Mouse (Mus musculus) midbrain, postnatal 0 days (tissue): ENCODE data around the gene Ccl20. TPM values are rescaled to one million over a fixed set of nuclear protein-coding genes. Genes with fewer than 3 reads are reported as not detected.

ENCODE experiments used
- ATAC-seq: fragments of 200-750 bp; cut with Nextera tagmentation; 2 replicates; pipeline ENCODE4 v1.8.0; 2017; ENCODE audit warnings: moderate number of reproducible peaks, mild to moderate bottlenecking, moderate TSS enrichment, moderate library complexity; ENCODE audit not compliant: low FRiP score
- DNase-seq: peaks from one replicate; pipeline ENCODE4 v3.0.0-alpha.2; 2015; ENCODE audit warnings: low spot score
- H3K27ac ChIP-seq: fragments of 300-500 bp; sonication (generic); 2 replicates; pipeline ENCODE4 v1.5.1; 2014; ENCODE audit warnings: low read depth, mild to moderate bottlenecking, low read length, mixed read lengths
- H3K27me3 ChIP-seq: fragments of 300-500 bp; sonication (generic); 2 replicates; pipeline ENCODE4 v1.6.1; 2014; ENCODE audit warnings: low read length, control low read depth, mixed read lengths; ENCODE audit not compliant: insufficient read depth
- H3K36me3 ChIP-seq: fragments of 300-500 bp; sonication (generic); 2 replicates; pipeline ENCODE4 v1.6.1; 2014; ENCODE audit warnings: low read length, control low read depth, mixed read lengths; ENCODE audit not compliant: insufficient read depth
- H3K4me1 ChIP-seq: fragments of 300-500 bp; sonication (generic); 2 replicates; pipeline ENCODE4 v1.6.1; 2014; ENCODE audit warnings: mild to moderate bottlenecking, control low read depth, antibody characterized with exemption, low read length, mixed read lengths; ENCODE audit not compliant: insufficient read depth
- H3K4me2 ChIP-seq: fragments of 300-500 bp; sonication (generic); 2 replicates; pipeline ENCODE4 v1.6.1; 2014; ENCODE audit warnings: low read depth, mild to moderate bottlenecking, low read length, mixed read lengths; ENCODE audit not compliant: poor library complexity, severe bottlenecking
- H3K4me3 ChIP-seq: fragments of 300-500 bp; sonication (generic); 2 replicates; pipeline ENCODE4 v1.5.1; 2014; ENCODE audit warnings: low read depth, mild to moderate bottlenecking, low read length, moderate library complexity
- H3K9ac ChIP-seq: fragments of 300-500 bp; sonication (generic); replicated peaks from 2 replicates; pipeline ENCODE4 v1.6.1; 2014; ENCODE audit warnings: mild to moderate bottlenecking, low read length, moderate library complexity, mixed read lengths; ENCODE audit not compliant: poor library complexity, severe bottlenecking
- H3K9me3 ChIP-seq: fragments of 300-500 bp; sonication (generic); 2 replicates; pipeline ENCODE4 v1.6.1; 2016; ENCODE audit warnings: low read length, control low read depth
- CTCF ChIP-seq: IDR thresholded peaks from 2 replicates; pipeline ENCODE4 v1.5.1; 2016; ENCODE audit warnings: antibody characterized with exemption, mild to moderate bottlenecking
- WGBS: fragments of 180-500 bp; shearing (Covaris S2); extraction: QIAGEN DNeasy Blood & Tissue Kit; methylation state at CpG from one replicate; pipeline ENCODE4 v1.1.7; 2014; 5-methylcytosine and 5-hydroxymethylcytosine counted together
- polyA plus RNA-seq: library from polyadenylated mRNA; unstranded; fragments of >200 nt; fragmentation: Nextera tagmentation; extraction: Ambion mirVana; gene quantifications from 2 replicates; pipeline ENCODE4 v1.2.1, GENCODE M21; 2015
- total RNA-seq: library from RNA; depleted of rRNA; stranded (reverse); fragments of >200 nt; gene quantifications from 2 replicates; pipeline ENCODE4 v1.2.3, GENCODE M21; 2014

Gene Ccl20
- total and polyA plus RNA-seq, 2 experiments from 2014 or later: not detected

DNA sequence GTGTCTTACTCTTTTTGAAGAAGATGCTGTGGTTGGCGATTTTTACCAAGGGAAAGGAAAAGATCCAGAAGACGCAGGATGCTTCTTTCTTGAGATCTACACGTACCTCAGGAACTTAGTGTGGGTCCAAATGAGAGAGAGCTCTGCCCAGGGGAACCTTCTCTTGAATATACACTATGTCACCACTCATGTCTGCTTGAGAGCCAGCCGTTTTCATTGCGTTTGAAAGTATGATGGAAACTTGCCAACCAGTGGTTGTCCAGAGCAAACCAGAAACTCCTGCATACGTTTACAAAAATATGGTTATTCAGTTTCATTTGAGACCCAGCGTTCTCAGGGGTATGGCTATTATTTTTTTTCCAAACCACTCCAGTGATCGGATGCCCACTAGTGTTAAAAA lies 24.9 kb downstream of the Ccl20 start:
- TF ChIP-seq CTCF: no peak
- ATAC-seq: no peak
- 84% methylated on average over 8 of the region's 8 CpGs for WGBS
- H3K4me2 ChIP-seq: no peak overlapping the region
- H3K27me3 ChIP-seq: no peaks in the 10 kb centered on the region
- no peaks in the 10 kb centered on the region for H3K9me3 ChIP-seq
- no peak overlapping the region for H3K9ac ChIP-seq
- H3K36me3 ChIP-seq: no peaks in the 10 kb centered on the region
- DNase-seq: no peak
- H3K4me1 ChIP-seq: no peaks in the 10 kb centered on the region
- no peak overlapping the region for H3K27ac ChIP-seq
- no peak overlapping the region for H3K4me3 ChIP-seq

DNA sequence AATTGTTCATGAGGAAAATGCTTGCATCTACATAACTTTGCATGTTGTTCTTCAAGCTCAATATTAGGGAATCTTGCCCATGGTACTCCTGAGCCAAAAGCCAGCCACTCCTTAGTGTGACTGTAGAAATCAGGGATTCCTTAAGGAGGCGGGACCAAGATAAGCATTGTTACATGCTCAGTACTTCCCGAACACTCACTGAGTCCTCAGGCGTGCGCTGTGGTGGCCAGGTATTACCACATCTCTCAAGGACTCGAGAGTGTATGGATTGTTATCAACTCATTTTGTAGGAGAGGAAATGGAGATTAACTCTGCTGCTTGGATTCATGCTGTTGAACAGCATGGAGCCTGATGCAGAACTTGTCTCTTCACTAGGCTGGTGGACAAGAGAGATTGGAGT lies 25.5 kb downstream of the Ccl20 start:
- no peak overlapping the region for H3K4me2 ChIP-seq
- H3K4me1 ChIP-seq: no peaks in the 10 kb centered on the region
- ATAC-seq (no peak), DNase-seq (no peak)
- no peaks in the 10 kb centered on the region for H3K9me3 ChIP-seq
- WGBS: 83% methylated on average over 5 of the region's 5 CpGs
- H3K36me3 ChIP-seq: no peaks in the 10 kb centered on the region
- no peak overlapping the region for H3K27ac ChIP-seq
- no peaks in the 10 kb centered on the region for H3K27me3 ChIP-seq
- no peak overlapping the region for H3K9ac ChIP-seq
- H3K4me3 ChIP-seq: no peak overlapping the region
- no peak for TF ChIP-seq CTCF

DNA sequence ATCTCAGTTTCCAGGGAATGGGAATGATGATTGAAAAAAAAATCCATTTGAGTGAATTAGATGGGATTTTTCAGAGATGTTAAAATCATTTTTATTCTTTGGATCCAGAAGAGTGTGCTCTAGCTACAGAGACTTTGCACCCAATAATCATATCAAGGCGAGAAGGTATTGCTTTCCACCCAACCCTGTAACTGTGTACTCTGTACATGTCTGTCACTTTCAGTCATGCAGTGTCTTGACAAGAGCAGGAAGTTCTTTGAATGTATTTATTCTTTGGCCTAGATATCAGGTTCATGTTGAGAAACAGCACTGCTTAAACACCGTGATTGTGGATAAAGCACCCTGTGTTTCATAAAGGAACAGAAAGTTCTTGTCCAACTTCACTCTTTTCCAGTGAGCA lies 30.0 kb downstream of the Ccl20 start:
- WGBS: 89% methylated on average over 2 of the region's 2 CpGs
- no peak for TF ChIP-seq CTCF
- no peaks in the 10 kb centered on the region for H3K9me3 ChIP-seq
- H3K9ac ChIP-seq: no peak overlapping the region
- no peaks in the 10 kb centered on the region for H3K27me3 ChIP-seq
- DNase-seq (no peak), ATAC-seq (no peak)
- no peaks in the 10 kb centered on the region for H3K4me1 ChIP-seq
- no peak overlapping the region for H3K27ac ChIP-seq
- no peak overlapping the region for H3K4me2 ChIP-seq
- no peaks in the 10 kb centered on the region for H3K36me3 ChIP-seq
- no peak overlapping the region for H3K4me3 ChIP-seq

DNA sequence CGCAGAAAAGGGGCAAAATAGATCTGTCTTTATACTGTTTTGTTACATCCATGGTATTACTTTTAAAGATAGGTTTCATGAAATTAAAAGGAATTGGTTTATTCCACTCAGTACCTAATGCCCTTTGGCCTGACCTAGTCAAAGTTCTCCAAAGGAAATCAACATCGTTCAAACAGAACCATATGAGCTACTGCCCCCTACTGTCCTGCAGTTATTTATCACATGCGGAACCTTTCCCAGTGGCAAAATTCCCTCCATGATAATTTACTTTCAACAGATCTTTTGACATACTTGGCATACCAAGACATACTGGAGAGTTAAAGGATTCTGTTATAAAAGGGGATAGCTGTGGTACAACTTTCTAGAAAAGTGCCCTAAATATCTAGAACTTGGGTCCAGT lies 33.7 kb downstream of the Ccl20 start:
- no peak overlapping the region for H3K4me2 ChIP-seq
- H3K36me3 ChIP-seq: no peaks in the 10 kb centered on the region
- H3K9me3 ChIP-seq: no peaks in the 10 kb centered on the region
- H3K27ac ChIP-seq: no peak overlapping the region
- no peaks in the 10 kb centered on the region for H3K4me1 ChIP-seq
- no peak for ATAC-seq
- TF ChIP-seq CTCF: no peak
- no peak overlapping the region for H3K4me3 ChIP-seq
- no peak overlapping the region for H3K9ac ChIP-seq
- no peak for DNase-seq
- no peaks in the 10 kb centered on the region for H3K27me3 ChIP-seq
- 82% methylated on average over 3 of the region's 3 CpGs for WGBS

DNA sequence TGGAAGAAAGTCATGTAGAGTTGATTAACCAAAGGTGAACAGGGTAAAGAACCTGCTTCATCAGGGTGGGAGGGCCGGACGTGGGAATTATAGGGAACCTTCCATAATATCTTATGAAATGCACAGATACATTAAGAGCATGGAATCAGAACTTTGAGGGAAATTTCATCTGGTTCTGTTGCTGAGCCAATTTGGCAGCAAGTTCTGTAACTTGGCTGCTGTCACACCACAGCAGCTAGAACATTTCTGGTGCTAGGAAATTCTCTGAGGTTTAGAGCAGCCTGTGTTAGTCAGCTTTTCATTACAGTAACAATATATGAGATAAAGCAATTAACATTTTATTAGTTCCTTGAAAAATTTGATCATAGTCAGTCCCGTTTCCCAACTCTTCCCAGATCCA lies 36.4 kb downstream of the Ccl20 start:
- no peak for TF ChIP-seq CTCF
- H3K36me3 ChIP-seq: no peaks in the 10 kb centered on the region
- H3K4me1 ChIP-seq: no peaks in the 10 kb centered on the region
- H3K4me3 ChIP-seq: no peak overlapping the region
- no peaks in the 10 kb centered on the region for H3K9me3 ChIP-seq
- no peaks in the 10 kb centered on the region for H3K27me3 ChIP-seq
- ATAC-seq (no peak), DNase-seq (no peak)
- no peak overlapping the region for H3K27ac ChIP-seq
- H3K4me2 ChIP-seq: no peak overlapping the region
- no peak overlapping the region for H3K9ac ChIP-seq
- WGBS: 82% methylated on average over 3 of the region's 3 CpGs

DNA sequence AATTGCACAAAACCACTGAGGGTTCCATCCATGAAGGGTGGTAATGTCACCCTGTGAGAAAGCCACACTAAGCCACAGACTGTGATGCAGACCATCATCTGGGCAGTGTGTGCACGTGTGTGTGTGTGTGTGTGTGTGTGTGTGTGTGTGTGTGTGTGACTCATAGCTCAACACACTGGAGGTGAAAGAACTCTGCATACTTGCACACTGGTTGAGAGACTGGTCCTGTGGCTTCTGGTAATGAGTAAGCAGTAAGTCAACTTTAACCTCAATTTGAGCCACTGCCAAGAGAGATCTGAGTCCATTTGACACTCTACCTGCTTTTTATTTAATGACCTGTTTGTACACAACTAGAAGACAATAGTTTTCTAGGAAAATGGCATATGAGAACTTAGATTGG lies 40.3 kb downstream of the Ccl20 start:
- Histone ChIP-seq H3K4me2 (no peak overlapping the region), H3K9ac (no peak overlapping the region), H3K4me1 (no peaks in the 10 kb centered on the region), H3K9me3 (no peaks in the 10 kb centered on the region), H3K36me3 (no peaks in the 10 kb centered on the region), H3K4me3 (no peak overlapping the region), H3K27ac (no peak overlapping the region), H3K27me3 (no peaks in the 10 kb centered on the region)
- TF ChIP-seq CTCF: no peak
- ATAC-seq: no peak
- WGBS: 45% methylated on average over 1 of the region's 1 CpGs
- no peak for DNase-seq
